Mouse (Mus musculus): ENCODE measurements around the gene Olfr1359.

Olfr1359 gene

DNA sequence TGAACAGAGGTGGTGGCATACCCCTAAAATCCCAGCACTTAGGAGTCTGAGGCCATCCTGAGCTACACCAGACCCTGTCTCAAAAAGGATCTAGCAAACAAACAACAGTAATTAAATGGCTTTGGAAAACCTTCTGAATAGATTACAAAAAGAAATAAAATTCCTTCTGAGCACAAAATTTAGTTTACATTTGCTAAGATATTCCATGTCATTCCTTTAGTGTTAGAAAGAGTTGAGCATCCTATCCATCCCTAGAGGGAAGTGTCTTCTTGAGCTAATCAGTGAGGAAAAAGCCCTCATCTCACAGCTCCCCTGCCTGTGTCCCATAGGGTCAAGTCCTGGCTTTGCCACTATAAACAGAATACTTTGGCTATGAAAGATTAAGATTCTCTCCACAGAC lies at the start of gene Olfr1359:
Olfr1359 (plus strand) TSS at position 301 of the 400 bp plus-strand sequence.
- no peak for DNase-seq

DNA sequence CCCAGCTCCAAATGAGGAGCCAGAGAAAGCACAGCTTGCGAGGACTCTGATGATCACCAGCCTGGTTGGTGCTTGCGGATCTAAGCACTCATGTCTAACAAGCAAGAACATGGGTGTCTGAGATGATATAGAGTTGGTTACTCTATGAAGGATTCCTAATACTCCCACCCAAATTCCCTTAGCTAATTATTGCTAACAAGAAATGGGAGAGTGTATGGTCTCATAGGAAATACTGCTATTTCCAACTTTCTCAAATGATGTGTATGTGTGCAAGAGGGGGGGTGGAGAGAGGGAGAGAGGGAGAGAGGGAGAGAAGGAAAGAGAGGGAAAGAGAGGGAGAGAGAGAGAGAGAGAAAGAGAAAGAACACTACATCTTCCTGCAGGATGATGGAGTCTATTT lies 34.6 kb upstream of the Olfr1359 start, which contains the start of gene Olfr1361:
Olfr1361 (minus strand) TSS at position 101 of the 400 bp plus-strand sequence.
- DNase-seq = no peak

DNA sequence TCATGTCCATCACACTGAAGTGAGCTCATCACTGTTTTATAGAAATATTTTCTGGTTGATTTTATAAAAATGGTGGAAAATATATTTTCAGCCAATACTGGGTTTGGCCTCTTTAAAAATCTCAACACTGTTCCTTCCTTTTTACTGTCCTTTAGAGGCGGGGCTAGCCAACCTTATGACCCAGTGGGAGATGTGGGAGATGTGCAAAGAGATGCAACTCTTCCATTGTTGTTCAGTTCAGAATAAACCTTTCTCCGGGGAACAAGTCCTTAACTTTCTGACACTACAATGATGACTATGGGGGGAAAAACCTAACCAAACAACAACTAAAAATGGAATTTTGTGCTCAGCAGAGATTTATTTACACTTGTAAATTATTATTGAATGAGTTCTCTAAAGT lies 20.6 kb upstream of the Olfr1359 start, which contains the start of gene Olfr1360:
Olfr1360 (minus strand) TSS at position 101 of the 400 bp plus-strand sequence.
- no peak for DNase-seq

DNA sequence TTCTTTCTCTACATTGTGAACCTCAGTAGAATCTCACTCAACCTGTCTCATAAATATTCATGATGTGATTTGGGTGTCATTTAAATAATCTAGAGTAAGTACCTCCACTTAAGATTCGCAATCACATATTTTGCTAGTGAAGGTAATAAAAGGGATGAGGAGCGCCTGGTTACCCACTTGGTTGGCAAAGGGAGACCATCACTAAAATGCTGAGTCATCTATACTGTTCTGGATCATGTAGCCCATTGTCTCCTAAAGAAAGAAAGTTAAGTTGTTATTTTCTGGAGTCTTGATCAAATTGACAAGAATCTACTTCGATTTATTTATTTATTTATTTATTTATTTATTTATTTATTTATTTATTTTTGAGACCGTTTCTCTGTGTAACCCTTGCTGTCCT lies 8.8 kb downstream of the Olfr1359 start:
- DNase-seq = no peak

DNA sequence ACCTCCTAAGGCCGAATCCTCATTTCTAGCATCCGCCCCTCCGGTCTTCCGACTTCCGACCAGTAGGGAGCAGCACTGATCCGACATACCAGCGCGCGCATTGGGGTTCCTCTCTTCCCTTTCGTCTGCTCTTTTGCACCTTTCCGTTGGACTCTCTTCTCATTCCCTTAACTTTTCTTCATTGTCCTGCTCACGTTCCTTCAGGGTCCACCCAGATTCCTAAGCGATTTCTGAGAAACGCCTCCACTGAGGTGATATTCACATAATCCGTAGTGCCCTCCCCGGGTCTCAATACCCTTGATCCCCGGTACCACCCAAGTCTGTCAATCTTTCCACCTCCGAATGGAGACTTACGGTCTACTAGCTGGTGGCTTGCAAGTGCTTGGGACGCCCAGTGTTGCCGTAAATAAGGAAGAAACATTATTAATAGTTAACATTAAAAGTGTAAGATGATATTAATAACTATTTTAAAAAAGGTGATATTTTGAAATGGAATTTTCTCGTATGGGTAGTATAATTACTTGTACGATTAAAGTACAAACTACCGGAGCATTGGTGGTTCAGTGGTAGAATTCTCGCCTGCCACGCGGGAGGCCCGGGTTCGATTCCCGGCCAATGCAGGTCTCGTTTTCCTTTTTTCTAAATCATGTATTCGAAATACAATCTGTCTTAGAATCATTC lies 12.3 kb downstream of the Olfr1359 start:
- peak; percentile 90 for DNase-seq

DNA sequence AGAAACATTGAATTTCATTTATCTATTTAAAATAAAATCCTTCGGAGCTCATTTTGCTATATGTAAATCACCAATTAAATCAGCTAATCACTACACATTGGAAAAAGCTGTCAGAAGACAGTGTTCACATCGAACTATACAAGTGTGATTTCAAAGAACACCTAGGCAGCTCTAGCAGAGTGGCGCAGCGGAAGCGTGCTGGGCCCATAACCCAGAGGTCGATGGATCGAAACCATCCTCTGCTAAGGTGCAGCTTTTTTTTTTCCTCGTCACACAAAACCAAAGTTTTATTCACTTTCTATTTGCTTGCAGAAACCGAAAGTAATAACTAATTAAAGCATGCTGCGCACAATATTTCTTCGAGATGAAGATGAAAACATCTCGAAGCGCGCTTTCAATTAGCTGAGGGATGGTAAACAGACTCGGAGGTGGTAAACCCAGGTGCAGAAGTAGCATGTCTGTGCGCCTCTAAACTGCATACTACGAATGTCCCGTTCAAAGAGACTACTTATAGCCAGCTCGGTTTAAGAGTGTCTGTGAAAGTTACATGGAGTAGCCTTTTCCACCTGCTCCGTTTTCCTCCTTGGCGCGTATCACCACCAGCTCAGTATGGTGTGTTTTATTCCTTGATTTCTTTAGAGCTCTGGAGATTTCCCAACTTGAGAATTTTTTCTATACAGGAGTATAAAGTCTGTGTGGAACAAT lies 13.1 kb downstream of the Olfr1359 start:
- peak; percentile 77 for DNase-seq

DNA sequence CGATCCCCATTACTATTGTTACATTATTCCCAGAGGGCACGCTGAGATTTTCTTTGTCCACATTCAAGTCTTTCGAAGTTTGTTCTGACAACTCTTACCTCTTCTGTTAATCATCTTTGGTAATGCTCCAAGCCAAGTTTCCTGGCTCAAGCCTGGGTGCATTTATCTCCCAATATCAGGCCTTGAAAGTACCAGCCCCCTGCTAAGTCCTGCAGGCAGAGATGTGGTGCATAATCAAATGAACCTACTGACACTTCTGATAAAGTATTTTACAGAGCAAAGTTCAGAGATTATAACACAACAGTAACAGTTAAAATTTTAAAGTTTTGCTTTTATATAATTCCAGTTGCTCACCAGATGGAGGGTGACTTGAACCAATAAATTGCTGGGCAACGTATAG lies 13.8 kb downstream of the Olfr1359 start:
- peak; percentile 42 for DNase-seq

DNA sequence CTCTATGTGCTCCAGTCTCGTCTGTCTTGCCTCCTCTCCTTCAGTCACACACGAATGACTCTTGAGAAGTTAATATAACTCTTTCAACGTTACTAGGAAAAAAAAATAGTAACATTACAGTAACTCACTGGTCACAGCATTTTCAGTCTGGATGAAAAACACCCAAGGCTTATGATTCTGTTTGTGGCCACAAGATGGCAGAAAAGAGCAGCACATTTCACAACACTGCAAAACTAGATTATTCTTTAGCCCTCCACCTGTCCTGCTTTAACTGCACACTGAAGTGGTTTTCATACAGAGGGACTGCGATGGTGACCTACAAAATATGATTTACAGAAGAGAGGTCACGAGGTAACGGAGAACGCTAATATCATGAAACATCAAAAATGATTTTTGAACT lies 16.8 kb downstream of the Olfr1359 start:
- peak; percentile 67 for DNase-seq

DNA sequence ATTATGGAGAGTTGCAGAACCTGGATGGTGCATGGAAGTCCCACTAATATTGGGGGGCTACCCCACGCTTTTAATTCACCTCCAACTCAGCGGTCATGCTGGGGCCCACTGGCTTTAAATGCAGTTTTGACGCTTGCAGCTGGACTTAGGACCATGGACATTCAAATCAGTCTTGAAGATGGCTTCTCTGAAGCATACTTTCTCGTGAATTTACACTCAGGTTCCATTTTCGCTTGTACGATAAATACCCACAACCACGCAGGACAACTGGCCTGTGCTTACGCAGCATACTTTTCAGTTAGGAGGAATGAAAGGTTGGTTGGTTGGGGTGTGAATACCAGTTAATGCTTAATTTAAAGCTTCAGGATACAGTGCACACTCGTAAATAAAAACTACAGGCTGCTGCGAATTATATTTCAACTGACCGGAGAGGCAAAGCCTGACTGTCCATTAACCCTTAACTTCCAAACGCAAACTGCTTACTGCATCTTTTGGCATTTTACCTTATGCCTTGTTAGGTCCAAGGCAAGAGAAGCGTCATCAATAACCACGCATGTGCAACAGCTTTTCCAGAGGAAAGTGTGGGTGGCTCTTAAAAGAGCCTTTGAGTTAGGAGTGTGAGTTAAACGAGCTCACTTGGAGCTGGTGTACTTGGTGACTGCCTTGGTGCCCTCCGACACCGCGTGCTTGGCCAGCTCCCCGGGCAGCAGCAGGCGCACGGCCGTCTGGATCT lies 17.4 kb downstream of the Olfr1359 start:
- peak; percentile 44 for DNase-seq

DNA sequence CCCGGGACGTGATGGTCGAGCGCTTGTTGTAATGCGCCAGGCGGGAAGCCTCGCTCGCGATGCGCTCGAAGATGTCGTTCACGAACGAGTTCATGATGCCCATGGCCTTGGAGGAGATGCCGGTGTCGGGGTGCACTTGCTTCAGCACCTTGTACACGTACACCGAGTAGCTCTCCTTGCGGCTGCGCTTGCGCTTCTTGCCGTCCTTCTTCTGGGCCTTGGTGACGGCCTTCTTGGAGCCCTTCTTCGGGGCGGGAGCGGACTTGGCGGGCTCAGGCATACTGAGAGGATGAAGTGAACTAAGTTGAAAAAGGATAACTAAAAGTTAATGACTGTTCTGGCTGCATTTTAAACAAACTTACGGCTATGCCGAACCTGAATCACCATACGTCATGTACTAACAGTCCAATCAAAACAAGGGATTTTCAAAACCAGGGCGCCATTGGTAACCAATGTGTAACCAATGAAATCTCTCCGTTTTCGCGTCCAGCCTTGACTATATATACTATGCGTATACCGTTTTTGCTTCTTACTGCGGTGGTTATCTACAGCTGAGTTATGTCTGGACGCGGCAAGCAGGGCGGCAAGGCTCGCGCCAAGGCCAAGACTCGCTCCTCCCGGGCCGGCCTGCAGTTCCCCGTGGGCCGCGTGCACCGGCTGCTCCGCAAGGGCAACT lies 18.1 kb downstream of the Olfr1359 start, which contains the start of the genes Hist1h2bl and Hist1h2ai:
Hist1h2bl (minus strand) TSS at position 280 of the 676 bp plus-strand sequence.
Hist1h2ai (plus strand) TSS at position 559 of the 676 bp plus-strand sequence.
- DNase-seq = peak; percentile 86

DNA sequence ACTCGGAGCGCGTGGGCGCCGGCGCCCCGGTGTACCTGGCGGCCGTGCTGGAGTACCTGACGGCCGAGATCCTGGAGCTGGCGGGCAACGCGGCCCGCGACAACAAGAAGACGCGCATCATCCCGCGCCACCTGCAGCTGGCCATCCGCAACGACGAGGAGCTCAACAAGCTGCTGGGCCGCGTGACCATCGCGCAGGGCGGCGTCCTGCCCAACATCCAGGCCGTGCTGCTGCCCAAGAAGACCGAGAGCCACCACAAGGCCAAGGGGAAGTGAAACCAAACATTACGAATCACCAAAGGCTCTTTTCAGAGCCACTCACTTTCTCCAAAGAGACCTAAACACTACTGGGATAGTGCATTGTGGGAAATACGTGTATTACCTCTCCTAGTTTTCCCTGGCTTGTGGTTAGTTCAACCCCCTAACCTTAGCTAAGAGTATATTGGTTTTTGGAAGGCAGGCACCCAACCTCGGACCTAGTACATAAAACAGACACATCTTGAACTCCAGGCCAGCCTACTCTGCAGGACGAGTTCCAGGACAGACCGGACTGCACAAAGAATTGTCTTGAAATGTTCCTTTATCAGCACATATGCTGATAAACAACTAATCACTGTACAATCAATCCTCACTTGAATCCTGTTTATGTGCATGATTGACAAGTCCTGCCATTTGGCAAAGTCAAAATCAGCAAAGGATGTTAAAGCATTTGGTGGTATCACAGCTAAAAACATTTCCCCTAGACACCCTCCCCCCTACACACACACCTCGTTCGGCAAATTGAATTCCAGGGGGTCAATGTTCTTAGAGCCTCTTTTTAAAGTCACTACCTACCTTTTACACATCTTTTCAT lies 18.9 kb downstream of the Olfr1359 start:
- peak; percentile 55 for DNase-seq

DNA sequence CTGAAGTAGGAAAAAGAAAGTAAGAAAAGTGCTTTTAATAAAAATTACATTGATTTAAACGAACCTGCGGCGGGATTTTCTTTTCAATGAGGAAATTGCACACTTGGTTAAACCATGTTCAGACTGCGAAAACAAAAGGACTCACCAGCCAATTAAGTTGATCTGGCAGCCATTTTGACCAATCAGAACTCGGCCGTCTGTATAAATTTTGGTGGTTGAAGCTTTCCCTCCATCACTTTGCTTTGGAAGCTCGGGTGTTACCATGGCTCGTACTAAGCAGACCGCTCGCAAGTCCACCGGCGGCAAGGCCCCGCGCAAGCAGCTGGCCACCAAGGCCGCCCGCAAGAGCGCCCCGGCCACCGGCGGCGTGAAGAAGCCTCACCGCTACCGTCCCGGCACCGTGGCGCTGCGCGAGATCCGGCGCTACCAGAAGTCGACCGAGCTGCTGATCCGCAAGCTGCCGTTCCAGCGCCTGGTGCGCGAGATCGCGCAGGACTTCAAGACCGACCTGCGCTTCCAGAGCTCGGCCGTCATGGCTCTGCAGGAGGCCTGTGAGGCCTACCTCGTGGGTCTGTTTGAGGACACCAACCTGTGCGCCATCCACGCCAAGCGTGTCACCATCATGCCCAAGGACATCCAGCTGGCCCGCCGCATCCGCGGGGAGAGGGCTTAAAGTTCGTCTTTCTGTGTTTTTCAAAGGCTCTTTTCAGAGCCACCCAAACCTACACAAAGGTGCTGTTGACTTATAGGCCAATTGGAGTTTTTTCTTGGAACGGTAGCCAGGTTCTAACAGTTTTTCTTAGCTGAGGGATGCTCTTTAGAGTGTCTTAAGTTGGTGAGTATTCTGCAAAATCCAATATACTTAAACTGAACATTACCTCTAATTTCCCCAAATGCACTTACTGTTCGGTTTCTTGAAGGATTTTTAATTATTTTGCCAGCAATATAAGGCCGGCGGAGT lies 19.8 kb downstream of the Olfr1359 start, which contains the start of gene Hist1h3h:
Hist1h3h (plus strand) TSS at position 263 of the 961 bp plus-strand sequence.
- DNase-seq = peak; percentile 87

DNA sequence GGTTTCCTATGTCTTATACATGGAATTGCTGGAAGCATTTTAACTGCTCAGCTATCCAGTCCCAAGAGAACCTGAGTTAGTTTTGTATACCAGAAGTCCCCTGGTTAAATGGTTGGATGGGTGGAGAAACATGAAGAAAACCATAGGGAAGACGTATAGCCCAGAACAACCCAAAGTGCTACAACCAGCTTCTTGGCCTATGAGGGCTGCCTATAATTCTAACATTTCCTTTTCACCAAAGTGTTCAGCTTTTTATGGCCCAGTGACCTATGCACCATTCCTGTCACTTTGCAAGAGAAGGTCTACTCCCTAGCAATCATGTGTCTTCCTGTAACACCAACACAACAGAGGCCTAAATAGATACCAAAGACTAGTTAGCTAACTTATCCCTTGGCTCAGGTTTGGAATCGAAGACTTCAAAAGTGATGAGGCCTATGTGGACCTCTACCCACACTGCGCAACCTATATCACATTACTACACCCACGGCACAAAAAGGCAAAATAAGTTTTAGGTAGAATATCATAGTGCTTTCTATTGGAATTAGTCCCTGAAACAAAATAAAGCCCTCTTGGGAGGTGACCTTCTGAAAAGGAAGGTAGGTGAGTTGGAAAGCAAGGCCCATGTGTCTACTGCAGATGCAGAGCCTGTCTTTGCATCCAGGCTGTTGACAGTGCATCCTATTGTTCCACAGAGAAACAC lies 20.6 kb downstream of the Olfr1359 start:
- DNase-seq = peak; percentile 9

DNA sequence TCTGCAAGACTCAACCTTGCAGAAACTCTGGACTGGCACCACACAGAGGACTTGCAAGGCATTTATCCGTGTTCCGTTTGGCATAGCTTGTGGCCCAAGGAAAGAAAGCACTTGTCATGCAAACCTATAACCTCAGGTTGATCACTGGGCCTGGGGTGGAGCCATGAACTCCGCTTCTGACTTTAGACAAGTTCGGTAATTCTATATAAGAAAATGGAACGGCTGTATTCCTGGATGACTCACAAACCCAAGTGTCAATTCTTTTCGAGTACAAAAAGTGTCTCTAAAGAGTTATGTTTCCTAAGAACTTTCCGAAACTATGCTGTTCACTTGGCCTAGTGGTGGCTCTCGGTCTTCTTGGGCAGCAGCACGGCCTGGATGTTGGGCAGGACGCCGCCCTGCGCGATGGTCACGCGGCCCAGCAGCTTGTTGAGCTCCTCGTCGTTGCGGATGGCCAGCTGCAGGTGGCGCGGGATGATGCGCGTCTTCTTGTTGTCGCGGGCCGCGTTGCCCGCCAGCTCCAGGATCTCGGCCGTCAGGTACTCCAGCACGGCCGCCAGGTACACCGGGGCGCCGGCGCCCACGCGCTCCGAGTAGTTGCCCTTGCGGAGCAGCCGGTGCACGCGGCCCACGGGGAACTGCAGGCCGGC lies 23.3 kb downstream of the Olfr1359 start:
- DNase-seq = peak; percentile 68

DNA sequence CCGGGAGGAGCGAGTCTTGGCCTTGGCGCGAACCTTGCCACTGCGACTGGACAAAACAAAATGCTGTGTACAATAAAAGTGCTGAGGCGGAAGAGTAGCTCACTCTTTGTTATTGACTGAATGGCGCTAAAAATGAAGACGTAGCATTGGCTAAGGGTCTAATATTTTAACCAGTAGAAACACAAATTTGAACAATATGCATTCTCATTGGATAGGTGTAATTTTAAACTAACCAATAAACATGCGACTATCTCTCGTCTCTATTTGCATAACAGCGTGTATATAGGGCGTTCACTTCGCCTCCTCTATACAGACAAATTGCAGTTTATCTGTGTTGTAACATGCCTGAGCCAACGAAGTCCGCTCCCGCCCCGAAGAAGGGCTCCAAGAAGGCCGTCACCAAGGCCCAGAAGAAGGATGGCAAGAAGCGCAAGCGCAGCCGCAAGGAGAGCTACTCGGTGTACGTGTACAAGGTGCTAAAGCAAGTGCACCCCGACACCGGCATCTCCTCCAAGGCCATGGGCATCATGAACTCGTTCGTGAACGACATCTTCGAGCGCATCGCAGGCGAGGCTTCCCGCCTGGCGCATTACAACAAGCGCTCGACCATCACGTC lies 24.0 kb downstream of the Olfr1359 start, which contains the start of gene Hist1h2bm:
Hist1h2bm (plus strand) TSS at position 288 of the 616 bp plus-strand sequence.
- DNase-seq = peak; percentile 87

DNA sequence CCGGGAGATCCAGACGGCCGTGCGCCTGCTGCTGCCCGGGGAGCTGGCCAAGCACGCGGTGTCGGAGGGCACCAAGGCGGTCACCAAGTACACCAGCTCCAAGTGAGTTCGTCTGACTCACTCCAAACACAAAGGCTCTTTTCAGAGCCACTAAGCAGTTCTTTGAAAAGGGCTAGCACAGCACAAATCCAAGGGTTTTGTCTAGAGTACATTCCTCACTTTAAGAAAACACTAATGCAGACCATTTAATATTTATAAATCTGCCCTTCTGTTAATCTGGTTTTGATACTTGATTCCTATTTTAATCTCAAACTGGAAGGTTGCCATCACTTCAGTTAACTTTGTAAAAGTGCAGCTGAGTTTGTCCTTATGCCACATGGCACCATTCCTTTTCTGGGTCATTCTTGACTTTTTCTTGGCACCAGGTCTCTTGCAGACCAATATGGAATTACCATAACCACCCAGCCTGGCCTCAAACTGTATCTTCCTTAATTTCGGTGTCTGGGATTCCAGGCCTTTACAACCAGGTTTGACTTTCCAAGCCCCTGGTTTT lies 24.5 kb downstream of the Olfr1359 start:
- no peak for DNase-seq

DNA sequence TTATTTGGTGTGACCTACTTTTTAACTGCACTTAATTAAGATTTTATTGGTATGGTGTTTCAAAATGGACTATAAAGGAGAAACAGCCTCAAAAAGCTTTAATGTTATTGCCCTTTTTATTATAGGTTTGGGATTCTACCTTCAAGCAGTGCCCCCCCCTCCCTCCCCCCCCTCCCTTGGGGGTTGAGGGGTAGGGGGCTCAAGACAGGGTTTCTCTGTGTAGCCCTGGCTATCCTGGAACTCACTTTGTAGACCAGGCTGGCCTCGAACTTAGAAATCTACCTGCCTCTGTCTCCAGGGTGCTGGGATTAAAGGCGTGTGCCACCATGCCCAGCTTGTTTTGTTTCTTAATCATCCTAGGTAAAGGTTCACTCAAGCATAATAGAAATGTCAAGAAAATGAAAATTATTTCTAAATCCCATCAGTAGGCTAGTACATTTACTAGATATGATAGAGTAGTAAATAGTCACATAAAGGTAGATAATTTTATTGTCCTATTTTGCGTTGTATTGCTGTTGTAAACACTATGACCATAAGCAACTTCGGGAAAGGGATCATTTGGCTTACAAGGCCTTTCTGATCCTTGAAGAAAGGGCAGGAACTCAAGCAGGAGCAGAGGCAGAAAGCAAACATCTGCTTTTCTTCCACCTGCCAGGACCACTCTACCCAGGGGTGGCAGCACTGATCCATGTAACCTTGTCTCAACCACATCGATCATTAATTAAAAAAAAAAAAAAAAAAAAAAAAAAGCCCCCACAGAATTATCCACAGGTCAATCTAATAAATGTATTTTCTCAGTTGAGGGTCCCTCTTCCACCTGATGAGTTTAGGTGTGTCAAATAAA lies 25.3 kb downstream of the Olfr1359 start:
- DNase-seq = peak; percentile 27
